Mouse (Mus musculus) C2C12 (cell line): ENCODE results near the gene Gm14443.
"Not testable (repeated sequence)": the region's sequence is repeated elsewhere in the genome, so short reads cannot be mapped to it uniquely, and the experiment has no call there.

Source experiments
- CEBPB ChIP-seq: IDR thresholded peaks from one replicate; pipeline ENCODE4 v1.6.1; 2011; ENCODE audit warnings: low read depth, mild to moderate bottlenecking, control low read depth, moderate library complexity
- CTCF ChIP-seq: IDR thresholded peaks from one replicate; pipeline ENCODE4 v1.5.1; 2011; ENCODE audit not compliant: control insufficient read depth, insufficient read depth, insufficient read length
- MYOD1 ChIP-seq: IDR thresholded peaks from one replicate; pipeline ENCODE4 v1.6.1; 2011; ENCODE audit warnings: low read depth; ENCODE audit not compliant: control insufficient read depth, insufficient read length
- USF1 ChIP-seq: IDR thresholded peaks from one replicate; pipeline ENCODE4 v1.6.1; 2011; ENCODE audit warnings: low read depth, mild to moderate bottlenecking, control low read depth, moderate library complexity

DNA sequence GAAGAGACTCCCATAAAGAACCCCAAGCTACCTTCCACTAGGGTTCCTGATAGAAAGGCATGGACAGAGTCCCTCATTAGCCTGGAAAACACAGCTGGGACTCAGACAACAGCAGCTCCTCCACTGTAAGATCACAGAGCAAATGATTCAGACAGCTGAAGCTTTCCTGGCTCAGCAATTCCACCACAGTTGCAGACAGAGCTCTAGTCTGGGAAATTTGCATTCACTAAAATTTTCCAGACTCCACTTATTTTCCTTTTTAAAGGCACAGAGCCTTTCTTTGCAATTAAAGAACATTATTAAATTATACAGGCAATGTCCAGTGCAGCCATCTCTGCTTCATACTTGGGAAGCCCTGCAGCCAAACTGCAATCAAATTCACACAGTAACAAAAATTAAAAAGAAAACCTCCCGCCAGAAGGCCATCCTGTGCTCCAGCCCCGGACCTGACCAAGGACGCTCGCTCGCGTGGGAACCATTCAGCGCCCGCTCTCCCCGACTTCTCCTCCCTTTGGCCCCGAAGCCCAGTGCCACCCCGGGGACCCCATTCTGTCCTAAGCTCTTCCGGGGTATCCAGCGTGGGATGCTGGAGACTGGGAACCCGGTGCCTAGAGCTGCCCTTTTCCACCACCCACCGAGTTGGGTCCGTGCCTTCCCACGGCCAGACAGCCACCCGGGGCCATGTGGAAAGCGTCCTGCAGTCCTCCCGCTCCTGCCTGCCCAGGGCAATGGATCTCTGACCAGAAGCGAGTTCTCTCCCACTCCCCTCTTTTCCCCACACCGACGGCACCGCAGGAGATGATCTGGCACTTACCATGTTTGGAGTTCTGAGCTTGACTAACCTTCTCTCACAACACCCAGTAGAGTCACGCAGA, 34.3 kb downstream of the Gm14443 start:
- not testable (repeated sequence) for TF ChIP-seq CTCF, MYOD1, CEBPB, USF1
